Mouse (Mus musculus) stomach, embryonic 16.5 days (tissue): ENCODE data around the gene Pafah1b3. TPM values are rescaled to one million over a fixed set of nuclear protein-coding genes. Genes with fewer than 3 reads are reported as not detected.

Experiments
- polyA plus RNA-seq: library from polyadenylated mRNA; unstranded; fragments of >200 nt; fragmentation: Nextera tagmentation; extraction: Ambion mirVana; gene quantifications from 2 replicates; pipeline ENCODE4 v1.2.1, GENCODE M21; 2015

The Pafah1b3 gene
- polyA plus RNA-seq, 1 experiment from 2014 or later: 186 TPM

Other genes starting within 250 kb of the Pafah1b3 start
- gene Grik5, start 225.6 kb downstream of the Pafah1b3 start, polyA plus RNA-seq: 3.6 and 4.0 TPM in 2 replicates
- gene Zfp574, start 225.4 kb downstream of the Pafah1b3 start, polyA plus RNA-seq: 23.1 and 25.2 TPM in 2 replicates
- 1.4 TPM in 2 replicates for gene Pou2f2, start 118.3 kb downstream of the Pafah1b3 start, polyA plus RNA-seq
- gene Dedd2, start 77.4 kb downstream of the Pafah1b3 start, polyA plus RNA-seq: 9.1 and 9.7 TPM in 2 replicates
- gene Zfp526, start 76.6 kb downstream of the Pafah1b3 start, polyA plus RNA-seq: 2.5 and 2.9 TPM in 2 replicates
- 5.7 and 6.3 TPM in 2 replicates for gene Gsk3a, start 60.1 kb downstream of the Pafah1b3 start, polyA plus RNA-seq
- 6.9 and 11.0 TPM in 2 replicates for gene Erf, start 47.2 kb downstream of the Pafah1b3 start, polyA plus RNA-seq
- 26.7 and 27.4 TPM in 2 replicates for gene Cic, start 30.3 kb downstream of the Pafah1b3 start, polyA plus RNA-seq
- gene Prr19, start 3.4 kb upstream of the Pafah1b3 start, polyA plus RNA-seq: 0.49 and 0.57 TPM in 2 replicates
- 0.57 and 0.66 TPM in 2 replicates for gene Tmem145, start 8.1 kb upstream of the Pafah1b3 start, polyA plus RNA-seq
- 9.5 and 10.7 TPM in 2 replicates for gene Megf8, start 19.2 kb upstream of the Pafah1b3 start, polyA plus RNA-seq
- 1,223 and 2,187 TPM in 2 replicates for gene Cnfn, start 71.7 kb upstream of the Pafah1b3 start, polyA plus RNA-seq
- 10.6 and 10.9 TPM in 2 replicates for gene Lipe, start 100.7 kb upstream of the Pafah1b3 start, polyA plus RNA-seq
- gene Cxcl17, start 114.9 kb upstream of the Pafah1b3 start, polyA plus RNA-seq: 0.61 and 0.64 TPM in 2 replicates
- 98.3 and 139 TPM in 2 replicates for gene Ceacam1, start 179.6 kb upstream of the Pafah1b3 start, polyA plus RNA-seq
- gene Ceacam2, start 241.9 kb upstream of the Pafah1b3 start, polyA plus RNA-seq: 0.14 TPM in 1 of 2 replicates, not detected in the other